Mouse (Mus musculus): ENCODE measurements around the gene Serpina6. TPM values are rescaled to one million over a fixed set of nuclear protein-coding genes. Genes with fewer than 3 reads are reported as not detected.
"Not testable (repeated sequence)": the region's sequence is repeated elsewhere in the genome, so short reads cannot be mapped to it uniquely, and the experiment has no call there.

Gene Serpina6
- total RNA-seq (2021) = not detected
- long read RNA-seq, experiment 1 = 0 reads
- long read RNA-seq, experiment 2 = 0 reads

- no peak for DNase-seq
- intact Hi-C loops (cut with DNase I) = no loop called here
Measured at GRCm38 (mm10) chr12:103656848-103657626, at the start of gene Serpina6. Serpina6 (minus strand) TSS chr12:103657212.

DNA sequence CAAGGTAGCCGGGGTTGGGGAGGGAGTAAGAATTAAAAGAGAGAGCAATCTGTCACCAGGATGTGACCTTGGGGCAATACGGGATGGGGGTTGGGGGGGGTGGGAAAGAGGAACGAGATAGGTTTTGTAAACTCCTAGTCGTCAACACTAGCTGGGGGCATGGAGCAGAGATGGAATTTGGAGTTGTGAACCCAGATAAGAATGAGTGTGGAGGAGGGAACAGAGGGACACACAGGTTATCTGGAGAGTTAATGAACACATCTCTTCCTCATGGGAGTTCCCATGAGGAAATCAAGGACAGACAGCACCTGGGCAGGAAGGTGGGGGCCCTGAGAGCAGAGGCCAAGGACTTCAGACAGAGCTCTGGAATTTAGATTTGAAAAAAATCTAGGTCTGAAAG, 49.1 kb upstream of the Serpina6 start:
- intact Hi-C loops (cut with DNase I) = loop anchor here (10.0 kb wide), 1 partner anchor 161 kb away; no protein-coding TSS in a partner anchor
- DNase-seq = no peak

GRCm38 (mm10) chr12:103705547-103705946, 48.5 kb upstream of the Serpina6 start:
- intact Hi-C loops (cut with DNase I) = loop anchor here (10.0 kb wide), 1 partner anchor 161 kb away; no protein-coding TSS in a partner anchor
- no peak for DNase-seq

GRCm38 (mm10) chr12:103700144-103700750, 43.2 kb upstream of the Serpina6 start:
- intact Hi-C loops (cut with DNase I) = loop anchor here (10.0 kb wide), 1 partner anchor 155 kb away; no protein-coding TSS in a partner anchor
- DNase-seq = no peak

DNA sequence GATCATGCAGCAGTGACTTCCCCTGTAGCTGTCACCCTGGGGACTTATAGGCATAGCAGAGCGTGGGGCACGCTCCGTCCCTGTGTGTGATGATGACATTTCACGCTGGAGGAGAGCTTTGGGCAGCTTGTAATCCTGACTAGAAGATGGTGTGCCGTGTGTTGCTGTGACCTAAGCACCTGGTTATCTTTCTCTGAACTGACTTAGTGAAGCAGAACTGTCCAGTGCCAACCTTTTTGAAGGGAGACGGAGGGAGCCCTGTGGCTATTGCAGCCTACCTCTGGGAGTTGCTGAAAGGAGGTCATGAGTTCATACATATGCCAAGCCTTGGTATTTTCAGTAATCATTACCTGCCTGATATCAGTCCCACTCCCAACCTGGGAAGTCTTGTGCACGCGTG, 38.4 kb upstream of the Serpina6 start, which contains the start of gene Serpina1f:
Serpina1f (minus strand) TSS at position 101 of the 400 bp plus-strand sequence.
- intact Hi-C loops (cut with DNase I) = no loop called here
- DNase-seq = no peak

DNA sequence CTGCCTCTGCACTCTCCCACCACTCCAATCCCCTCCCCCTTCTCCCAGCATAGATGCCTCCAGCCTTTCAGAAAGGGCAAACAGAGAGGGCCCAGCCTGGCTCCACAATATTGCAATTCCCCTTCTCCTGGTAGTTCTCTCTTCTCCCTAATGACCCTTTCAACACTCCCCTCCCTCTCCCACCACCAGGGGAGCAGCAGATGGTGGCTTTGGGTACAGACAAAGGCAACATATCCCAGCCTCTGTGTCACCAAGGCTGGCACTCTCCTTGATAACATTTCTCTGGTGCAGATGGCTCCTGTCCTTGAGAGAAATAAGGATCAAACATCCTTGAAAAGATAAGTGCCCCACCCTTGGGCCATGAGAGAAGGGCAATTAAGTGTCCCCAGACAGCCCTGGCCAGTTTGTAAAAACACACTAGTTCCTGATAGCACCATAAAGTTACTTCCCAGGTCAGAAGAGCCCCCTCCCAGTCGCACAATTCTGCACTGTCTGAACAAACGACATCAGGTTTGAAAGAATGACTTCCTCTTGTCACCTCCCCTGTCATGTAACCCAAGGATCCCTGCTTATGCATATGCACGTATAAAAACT, 31.3 kb upstream of the Serpina6 start:
- intact Hi-C loops (cut with DNase I) = no loop called here
- DNase-seq = no peak

GRCm38 (mm10) chr12:103687021-103687420, 30.0 kb upstream of the Serpina6 start:
- intact Hi-C loops (cut with DNase I) = no loop called here
- no peak for DNase-seq

DNA sequence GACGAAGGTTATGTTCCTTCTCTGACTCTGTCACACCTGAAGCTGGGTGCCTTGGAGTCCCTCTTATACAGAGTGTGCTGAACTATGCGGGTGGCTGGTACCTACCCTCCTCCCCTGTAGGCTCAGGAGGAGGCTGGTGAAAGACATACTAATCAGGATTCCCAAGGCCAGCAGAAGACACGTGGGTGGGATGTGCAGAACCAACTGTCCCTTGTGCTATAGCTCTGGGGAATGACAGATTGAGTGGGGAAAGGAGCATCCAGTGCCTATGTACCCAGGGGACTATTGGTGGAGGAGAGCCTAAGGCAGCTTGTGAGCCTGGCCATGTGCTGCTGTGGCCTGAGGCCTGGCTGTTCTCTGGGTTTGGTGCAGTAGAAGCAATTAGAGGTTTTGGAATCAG, 29.0 kb upstream of the Serpina6 start:
- no peak for DNase-seq
- intact Hi-C loops (cut with DNase I) = no loop called here

- intact Hi-C loops (cut with DNase I) = no loop called here
- no peak for DNase-seq
Measured at GRCm38 (mm10) chr12:103685386-103685785, 28.4 kb upstream of the Serpina6 start.

- DNase-seq = no peak
- intact Hi-C loops (cut with DNase I) = no loop called here
Measured at GRCm38 (mm10) chr12:103683775-103684174, 26.8 kb upstream of the Serpina6 start.

DNA sequence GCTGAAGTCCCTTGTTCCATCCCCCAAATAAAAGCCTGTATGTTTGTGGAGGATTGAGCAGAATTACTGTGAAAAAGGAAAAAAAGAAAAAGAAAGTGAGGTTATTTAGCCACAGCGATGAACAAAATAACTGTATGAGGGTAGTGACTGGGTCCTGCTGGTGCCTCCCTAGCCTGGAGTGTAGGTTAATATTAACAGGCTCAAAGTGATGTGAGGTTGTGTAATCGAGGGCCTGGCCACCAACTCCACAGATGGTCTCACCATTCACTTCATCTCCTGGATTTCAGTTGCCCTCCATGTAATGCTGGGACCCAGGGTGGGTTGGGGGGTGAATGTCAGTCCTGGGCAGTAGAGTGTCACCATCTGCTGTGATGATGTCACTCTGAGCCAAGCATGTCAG, 24.7 kb upstream of the Serpina6 start:
- no peak for DNase-seq
- intact Hi-C loops (cut with DNase I) = no loop called here

GRCm38 (mm10) chr12:103681169-103681568, 24.2 kb upstream of the Serpina6 start:
- intact Hi-C loops (cut with DNase I) = no loop called here

DNA sequence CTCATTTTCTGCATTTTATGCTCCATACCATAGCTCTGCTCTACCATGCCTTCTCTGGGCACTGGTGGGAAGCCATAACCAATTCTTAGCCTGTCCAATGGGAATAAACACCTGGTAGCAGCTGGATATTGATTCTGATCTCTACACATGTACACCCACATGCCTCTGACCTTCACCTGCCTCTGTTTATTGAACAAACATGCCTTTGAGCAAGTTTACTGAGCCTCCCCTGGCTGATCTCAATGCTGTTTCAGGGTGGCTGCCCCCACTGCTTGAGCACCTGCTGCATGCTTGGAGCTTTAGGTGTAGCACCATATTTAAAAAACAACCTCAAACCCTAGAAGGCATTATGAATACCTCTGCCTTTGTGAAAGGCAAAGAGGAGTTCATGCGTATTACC, 22.8 kb upstream of the Serpina6 start:
- intact Hi-C loops (cut with DNase I); DNase-seq: not testable (repeated sequence)

More at GRCm38 (mm10) chr12:103681169-103681568, 24.2 kb upstream of the Serpina6 start:
- DNase-seq = no peak

- no peak for DNase-seq
- intact Hi-C loops (cut with DNase I) = no loop called here
Measured at GRCm38 (mm10) chr12:103676039-103676438, 19.0 kb upstream of the Serpina6 start, which contains the start of gene Serpina16. Serpina16 (minus strand) TSS chr12:103676139.

GRCm38 (mm10) chr12:103673179-103673578, 16.2 kb upstream of the Serpina6 start:
- intact Hi-C loops (cut with DNase I) = no loop called here
- DNase-seq = peak in 1 of 2 experiments; percentile 33

DNA sequence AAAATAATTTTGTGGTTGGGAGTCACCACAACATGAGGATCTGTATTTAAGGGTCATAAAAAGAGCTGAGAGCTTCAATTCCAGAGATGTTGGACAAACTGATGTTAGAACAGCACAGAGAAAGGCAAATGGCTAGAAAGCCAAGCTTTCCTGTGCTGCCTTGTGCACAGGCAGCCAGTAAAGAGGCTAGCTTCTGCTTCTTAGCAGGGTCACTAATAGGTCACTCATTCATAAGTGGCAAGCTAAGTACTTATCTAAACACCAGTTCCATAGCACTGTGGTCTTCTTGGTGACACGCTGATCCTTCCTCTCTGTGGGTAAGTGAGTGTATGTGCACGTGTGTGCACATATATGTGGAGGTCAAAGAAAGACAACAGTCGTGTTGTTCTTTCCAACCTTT, 14.5 kb upstream of the Serpina6 start:
- intact Hi-C loops (cut with DNase I) = no loop called here
- DNase-seq = no peak

DNA sequence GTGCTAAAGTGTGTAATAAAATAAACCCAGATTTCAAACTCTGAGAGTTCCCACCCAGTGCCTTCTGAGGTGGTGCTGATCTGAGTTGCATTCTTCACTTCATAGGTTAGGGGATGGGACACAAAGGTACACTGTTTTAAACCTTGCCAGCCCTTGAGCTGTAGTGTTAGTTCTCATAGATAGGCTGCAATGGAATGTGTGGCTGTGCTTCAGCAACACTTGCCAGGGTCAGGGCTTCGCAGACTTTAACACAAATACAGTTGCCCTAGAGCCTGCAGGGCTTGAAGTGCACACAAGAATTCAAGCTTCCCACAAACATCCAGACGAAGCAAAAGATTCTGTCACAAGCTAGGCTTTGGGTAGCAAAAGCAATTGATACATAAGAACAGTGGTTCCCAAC, 14.0 kb upstream of the Serpina6 start:
- DNase-seq = no peak
- intact Hi-C loops (cut with DNase I) = no loop called here

DNA sequence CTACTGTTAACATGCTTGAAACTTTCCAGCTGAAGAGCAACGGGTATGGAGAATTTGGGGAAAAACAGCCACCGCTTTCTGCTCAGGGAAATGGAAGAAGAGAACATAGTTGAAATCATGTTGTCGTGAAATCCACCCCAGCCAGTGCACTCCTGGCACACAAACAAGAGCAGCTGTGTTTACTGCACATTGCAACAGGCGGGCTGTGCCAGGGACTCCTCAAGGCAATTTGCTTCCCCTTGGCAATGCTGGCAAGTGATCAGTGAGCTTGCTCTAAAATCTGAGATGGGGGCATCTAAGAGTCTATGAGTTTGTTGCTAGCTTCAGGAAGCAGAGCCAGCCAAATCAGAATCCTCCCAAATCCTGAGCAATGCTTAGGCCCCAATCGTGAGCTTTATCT, 13.3 kb upstream of the Serpina6 start:
- no peak for DNase-seq
- intact Hi-C loops (cut with DNase I) = no loop called here

DNA sequence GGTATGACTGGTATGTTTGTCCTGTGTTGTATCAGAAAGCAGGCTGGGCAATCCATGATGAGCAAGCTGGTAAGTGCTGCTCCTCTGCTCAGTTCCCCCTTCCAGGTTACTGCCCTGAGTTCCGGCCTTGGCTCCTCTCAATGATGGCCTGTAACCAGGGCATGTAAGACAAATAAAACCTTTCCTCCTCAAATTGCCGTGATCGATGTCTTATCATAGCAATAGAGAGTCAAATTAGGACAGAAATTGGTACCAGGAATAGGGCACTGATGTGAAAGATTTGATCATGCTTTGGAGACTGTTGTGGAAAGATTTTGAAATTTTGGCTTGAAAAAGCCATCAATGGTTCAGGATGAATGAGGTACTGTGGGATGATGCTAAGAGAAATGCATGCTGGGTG, 8.3 kb upstream of the Serpina6 start:
- no peak for DNase-seq
- intact Hi-C loops (cut with DNase I) = no loop called here

GRCm38 (mm10) chr12:103662053-103662452, 5.0 kb upstream of the Serpina6 start:
- DNase-seq; intact Hi-C loops (cut with DNase I): not testable (repeated sequence)

GRCm38 (mm10) chr12:103660076-103660475, 3.1 kb upstream of the Serpina6 start:
- intact Hi-C loops (cut with DNase I) = no loop called here

More at GRCm38 (mm10) chr12:103660076-103660475, 3.1 kb upstream of the Serpina6 start:
- DNase-seq = no peak

All from gastrocnemius, postnatal 36 days (tissue).